Mouse (Mus musculus): ENCODE results near the gene Ripor2.
"Not testable (repeated sequence)": the region's sequence is repeated elsewhere in the genome, so short reads cannot be mapped to it uniquely, and the experiment has no call there.

The Ripor2 gene

DNA sequence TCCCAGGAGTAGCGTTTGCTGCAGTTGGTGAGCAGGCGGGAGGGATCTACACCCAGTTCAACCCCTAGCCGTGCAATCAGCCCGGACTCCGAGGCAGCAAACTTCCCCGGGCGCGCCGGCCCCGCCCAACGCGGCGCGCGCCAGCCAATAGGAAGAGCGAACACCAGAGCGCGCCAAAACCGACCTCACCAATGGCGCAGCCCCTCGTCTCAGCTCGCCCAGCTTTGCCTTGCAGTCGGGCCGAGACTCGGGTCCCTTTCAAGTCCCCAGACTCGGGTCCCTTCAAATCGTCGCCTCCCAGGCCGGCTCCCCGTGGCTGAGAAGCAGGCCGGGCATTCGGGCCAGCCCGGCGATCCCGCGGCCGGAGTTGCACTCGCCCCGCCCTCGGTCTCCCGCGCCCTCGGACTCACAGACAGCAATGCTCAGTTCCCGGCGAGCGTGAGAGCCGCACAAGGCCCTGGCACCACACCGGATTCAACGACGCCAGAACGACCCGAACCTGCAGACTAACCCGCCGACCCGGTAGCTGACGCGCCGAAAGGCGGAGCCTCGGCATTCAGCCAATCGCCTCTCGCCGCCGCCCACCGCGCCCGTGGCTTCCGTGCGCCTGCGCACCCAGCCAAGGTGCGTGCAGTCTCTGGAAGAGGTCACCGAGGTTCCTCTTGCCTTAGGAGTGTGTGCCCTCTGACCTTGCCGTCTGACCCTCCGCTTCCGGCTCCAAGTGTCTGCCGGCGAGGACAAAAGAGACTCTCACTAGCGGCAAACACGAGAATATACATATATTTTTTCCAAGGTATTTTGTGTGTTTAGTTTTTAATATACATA is 179.6 kb downstream of the Ripor2 start, which contains the start of gene Gmnn:
Gene Gmnn, minus strand, starts transcription at position 521 of the 825 bp plus-strand sequence.
- DNase-seq (ENCODE audit: low read depth, low spot score): peak; percentile 95

GRCm38 (mm10) chr13:24762254-24762653 is 180.3 kb downstream of the Ripor2 start:
- DNase-seq (ENCODE audit: low read depth, low spot score): no peak

DNA sequence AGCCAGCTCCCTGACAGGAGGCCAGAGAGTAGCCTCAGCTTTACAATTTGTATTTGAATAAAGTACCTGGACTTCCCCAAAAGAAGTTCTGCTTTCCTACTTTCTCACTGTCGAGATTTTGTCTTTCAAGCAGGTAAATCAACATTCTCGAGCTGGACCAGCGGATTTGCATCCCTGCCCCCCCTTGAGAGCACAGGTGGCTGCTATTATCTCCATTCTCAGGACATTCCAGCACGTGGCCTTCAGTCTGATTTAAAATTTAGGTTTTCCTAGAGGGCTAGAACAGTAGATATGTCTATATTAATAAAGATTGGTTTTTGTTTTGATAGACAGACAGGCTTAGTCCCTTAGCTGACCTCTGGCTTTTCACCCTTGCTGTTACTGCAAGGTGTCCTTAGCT is 185.8 kb downstream of the Ripor2 start:
- DNase-seq (ENCODE audit: low read depth, low spot score): peak; percentile 70

DNA sequence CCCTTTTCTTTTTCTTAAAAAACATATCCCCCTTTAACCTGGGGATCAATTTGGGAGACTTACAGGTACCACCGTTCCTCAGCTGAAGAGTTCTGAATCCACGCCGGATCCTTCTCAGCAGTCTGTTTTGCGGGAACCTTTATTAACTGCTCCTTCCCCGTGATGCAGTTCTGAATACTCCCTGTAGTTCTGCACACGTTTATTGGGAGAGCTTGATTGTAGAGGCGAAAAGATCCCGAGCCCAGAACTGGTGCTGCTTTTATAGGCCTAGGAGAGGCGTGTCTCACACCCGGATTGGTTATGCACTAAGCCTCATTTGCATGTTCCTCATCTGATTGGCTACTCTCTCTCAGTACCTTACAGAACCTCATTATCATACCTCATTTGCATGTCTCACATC is 189.5 kb downstream of the Ripor2 start:
- DNase-seq (ENCODE audit: low read depth, low spot score): not testable (repeated sequence)

DNA sequence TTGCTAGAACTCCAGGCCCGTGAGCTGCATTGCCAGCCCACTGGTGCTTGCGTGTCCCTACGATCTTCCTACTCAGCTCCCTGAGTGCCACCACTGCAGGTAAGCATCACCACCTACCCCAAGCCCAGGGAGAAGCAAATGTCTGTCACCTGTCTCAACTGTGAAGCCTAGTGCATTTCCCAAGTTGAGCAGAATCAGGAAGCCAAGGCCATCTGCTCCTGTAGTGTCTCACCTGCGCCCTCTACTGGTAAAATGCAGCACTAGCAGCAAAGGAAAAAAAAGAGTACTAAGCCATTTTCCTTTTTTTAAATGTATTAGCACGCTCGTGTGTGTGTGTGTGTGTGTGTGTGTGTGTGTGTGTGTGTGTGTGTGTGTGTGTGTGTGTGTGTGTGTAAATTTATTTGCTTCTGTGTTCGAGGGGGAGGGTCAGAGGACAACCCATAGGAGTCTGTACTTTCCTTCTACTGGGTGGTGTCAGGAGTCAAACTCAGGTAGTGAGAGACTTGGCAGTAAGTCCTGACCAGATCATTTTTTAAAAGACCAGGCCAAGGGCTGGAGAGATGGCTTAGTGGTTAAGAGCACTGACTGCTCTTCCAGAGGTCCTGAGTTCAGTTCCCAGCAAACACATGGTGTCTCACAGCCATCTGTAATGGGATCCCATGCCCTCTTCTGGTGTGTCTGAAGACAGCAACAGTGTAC is 194.3 kb downstream of the Ripor2 start:
- peak; percentile 85 for DNase-seq (ENCODE audit: low read depth, low spot score)

- DNase-seq (ENCODE audit: low read depth, low spot score): no peak
These were observed 196.0 kb downstream of the Ripor2 start for GRCm38 (mm10) chr13:24778026-24778425.

GRCm38 (mm10) chr13:24778706-24779380 is 196.9 kb downstream of the Ripor2 start:
- no peak for DNase-seq (ENCODE audit: low read depth, low spot score)

- no peak for DNase-seq (ENCODE audit: low read depth, low spot score)
These were observed 199.9 kb downstream of the Ripor2 start for GRCm38 (mm10) chr13:24781916-24782315.

All from A20 (cell line).